Mouse (Mus musculus) R1 (cell line): ENCODE results near the gene Nubp1.

Experiments used
- DNase-seq: peaks from one replicate; pipeline ENCODE4 v3.0.0-alpha.2; 2018; ENCODE audit warnings: low read depth, low spot score

Gene Nubp1

GRCm38 (mm10) chr16:10411764-10412746, at the start of gene Nubp1:
Gene Nubp1 (plus strand): TSS chr16:10411948.
- peak; percentile 97 for DNase-seq

- DNase-seq = no peak
Observed at GRCm38 (mm10) chr16:10363061-10363460, 48.7 kb upstream of the Nubp1 start.

- DNase-seq = no peak
Observed at GRCm38 (mm10) chr16:10365796-10366195, 46.0 kb upstream of the Nubp1 start.

GRCm38 (mm10) chr16:10366240-10367217, 45.2 kb upstream of the Nubp1 start:
- DNase-seq = no peak

- no peak for DNase-seq
Observed at GRCm38 (mm10) chr16:10369468-10369934, 42.2 kb upstream of the Nubp1 start.

GRCm38 (mm10) chr16:10369996-10370395, 41.8 kb upstream of the Nubp1 start:
- peak; percentile 33 for DNase-seq

GRCm38 (mm10) chr16:10372372-10372771, 39.4 kb upstream of the Nubp1 start:
- no peak for DNase-seq

- DNase-seq = peak; percentile 84
Observed at GRCm38 (mm10) chr16:10374254-10375011, 37.3 kb upstream of the Nubp1 start.

- DNase-seq = no peak
Observed at GRCm38 (mm10) chr16:10377286-10377685, 34.5 kb upstream of the Nubp1 start.

- DNase-seq = no peak
Observed at GRCm38 (mm10) chr16:10379531-10379930, 32.2 kb upstream of the Nubp1 start.

GRCm38 (mm10) chr16:10384060-10384497, 27.7 kb upstream of the Nubp1 start:
- DNase-seq = peak; percentile 32

- DNase-seq = peak; percentile 34
Observed at GRCm38 (mm10) chr16:10384544-10384943, 27.2 kb upstream of the Nubp1 start.

GRCm38 (mm10) chr16:10385261-10385660, 26.5 kb upstream of the Nubp1 start:
- no peak for DNase-seq

GRCm38 (mm10) chr16:10388634-10389365, 22.9 kb upstream of the Nubp1 start:
- no peak for DNase-seq

- no peak for DNase-seq
Observed at GRCm38 (mm10) chr16:10392587-10392986, 19.2 kb upstream of the Nubp1 start.

- DNase-seq = peak; percentile 64
Observed at GRCm38 (mm10) chr16:10394699-10395540, 16.8 kb upstream of the Nubp1 start, which contains the start of gene Tekt5. Gene Tekt5 (minus strand): TSS chr16:10395490.

- DNase-seq = no peak
Observed at GRCm38 (mm10) chr16:10398755-10399154, 13.0 kb upstream of the Nubp1 start.

GRCm38 (mm10) chr16:10399160-10399559, 12.6 kb upstream of the Nubp1 start:
- peak; percentile 86 for DNase-seq

- peak; percentile 64 for DNase-seq
Observed at GRCm38 (mm10) chr16:10415976-10416375, 4.2 kb downstream of the Nubp1 start.
